ENCODE assay signal across 8 mouse cellular contexts in genomic region chr15:82958253-82958701, GRCm38 (mm10). TPM values are rescaled to one million over a fixed set of nuclear protein-coding genes. Genes with fewer than 3 reads are reported as not detected.
DNase-seq lines count a peak whose midpoint lies in the region; ATAC-seq lines count a peak whose summit lies in the region.

No protein-coding gene starts in this region.

- peak overlapping the region; percentile 48 for H3K9ac ChIP-seq in forebrain, embryonic 16.5 days (replicated peaks; ENCODE audit: low read depth, low read length)
- H3K9ac ChIP-seq in midbrain, embryonic 15.5 days = peak overlapping the region; percentile 41

- WGBS in forebrain, embryonic 16.5 days = under 1% methylated on average over 16 of the region's 16 CpGs
- 6% methylated on average over 16 of the region's 16 CpGs for WGBS in midbrain, embryonic 15.5 days

- H3K27ac ChIP-seq in forebrain, embryonic 16.5 days (ENCODE audit: low read length) = peak overlapping the region; percentile 74
- peak overlapping the region; percentile 73 for H3K27ac ChIP-seq in midbrain, embryonic 15.5 days

- peak; percentile 60 for DNase-seq in layer of hippocampus, adult 11-12 months (ENCODE audit: low spot score)
- no peak for DNase-seq in layer of hippocampus, adult 9-10 months (ENCODE audit: low spot score)
- DNase-seq in kidney, postnatal 25 days = peak; percentile 36 to 66
- no peak for DNase-seq in thymus, postnatal 10 days (ENCODE audit: low spot score in 2 of 2)
- no peak for DNase-seq in lung, postnatal 4 days
- DNase-seq in gastrocnemius, adult 8-10 months (ENCODE audit: low spot score in 2 of 2) = no peak

- peak overlapping the region; percentile 78 for H3K4me2 ChIP-seq in forebrain, embryonic 16.5 days (ENCODE audit: low read length)
- peak overlapping the region; percentile 70 for H3K4me2 ChIP-seq in midbrain, embryonic 15.5 days

- H3K36me3 ChIP-seq in forebrain, embryonic 16.5 days (ENCODE audit: control insufficient read depth, insufficient read depth) = no peaks in the 10 kb centered on the region
- H3K36me3 ChIP-seq in midbrain, embryonic 15.5 days (replicated peaks) = no peaks in the 10 kb centered on the region

- peak overlapping the region; percentile 24 for H3K4me3 ChIP-seq in forebrain, embryonic 16.5 days (replicated peaks; ENCODE audit: low read length)
- peak overlapping the region; percentile 20 for H3K4me3 ChIP-seq in midbrain, embryonic 15.5 days

- peaks cover 78% of the 10 kb centered on the region for H3K4me1 ChIP-seq in forebrain, embryonic 16.5 days (replicated peaks; ENCODE audit: control insufficient read depth, insufficient read depth, low read length)
- H3K4me1 ChIP-seq in midbrain, embryonic 15.5 days = peaks cover 86% of the 10 kb centered on the region

- ATAC-seq in forebrain, embryonic 16.5 days = peak; percentile 71
- ATAC-seq in midbrain, embryonic 15.5 days (replicated peaks) = peak; percentile 38

- H3K9me3 ChIP-seq in forebrain, embryonic 16.5 days (ENCODE audit: control insufficient read depth, low read length) = no peaks in the 10 kb centered on the region
- no peaks in the 10 kb centered on the region for H3K9me3 ChIP-seq in midbrain, embryonic 15.5 days

- no peaks in the 10 kb centered on the region for H3K27me3 ChIP-seq in forebrain, embryonic 16.5 days (replicated peaks; ENCODE audit: control insufficient read depth, insufficient read depth, low read length)
- no peaks in the 10 kb centered on the region for H3K27me3 ChIP-seq in midbrain, embryonic 15.5 days (replicated peaks)

RNA-seq across cellular contexts. Expression of gene Tcf20, which starts 29.4 kb away (rescaled TPM):
- 18.3 and 18.6 TPM in 2 replicates for polyA plus RNA-seq in forebrain, embryonic 16.5 days (2015; fragmentation: Nextera tagmentation; extraction: Ambion mirVana)
- 15.1 and 15.9 TPM in 2 replicates for polyA plus RNA-seq in midbrain, embryonic 15.5 days (2015; fragmentation: Nextera tagmentation; extraction: Ambion mirVana)
- 10 to 100 TPM; 28.0 to 36.3 (median 32.1) TPM for total RNA-seq in gastrocnemius, adult 8-10 months (2022)

Comparison
In these comparisons a context has a peak if more than half of its experiments do, and no peak if none do; other contexts are left out.
1. DNase-seq: peak in layer of hippocampus, adult 11-12 months (single experiment) and kidney, postnatal 25 days (2 of 2); none in layer of hippocampus, adult 9-10 months (single experiment), thymus, postnatal 10 days (0 of 2), lung, postnatal 4 days (0 of 2) and gastrocnemius, adult 8-10 months (0 of 2).